ENCODE assay signal across 8 mouse cellular contexts in genomic region chr5:77122254-77123192, GRCm38 (mm10). TPM values are rescaled to one million over a fixed set of nuclear protein-coding genes. Genes with fewer than 3 reads are reported as not detected.
DNase-seq lines count a peak whose midpoint lies in the region; ATAC-seq lines count a peak whose summit lies in the region.

No protein-coding gene starts in this region.

- no peaks in the 10 kb centered on the region for H3K9me3 ChIP-seq in forebrain, embryonic 14.5 days (replicated peaks; ENCODE audit: control insufficient read depth, low read length)
- H3K9me3 ChIP-seq in midbrain, embryonic 16.5 days (replicated peaks; ENCODE audit: control insufficient read depth, low read length, poor library complexity, severe bottlenecking): no peaks in the 10 kb centered on the region
- no peaks in the 10 kb centered on the region for H3K9me3 ChIP-seq in intestine, embryonic 15.5 days

- no peak overlapping the region for H3K9ac ChIP-seq in forebrain, embryonic 14.5 days (ENCODE audit: low read length)
- H3K9ac ChIP-seq in midbrain, embryonic 16.5 days (ENCODE audit: low read depth, low read length): no peak overlapping the region
- H3K9ac ChIP-seq in intestine, embryonic 15.5 days: no peak overlapping the region

- H3K4me3 ChIP-seq in forebrain, embryonic 14.5 days (ENCODE audit: low read depth, low read length): no peak overlapping the region
- no peak overlapping the region for H3K4me3 ChIP-seq in midbrain, embryonic 16.5 days (ENCODE audit: low read depth, low read length)
- no peak overlapping the region for H3K4me3 ChIP-seq in intestine, embryonic 15.5 days (replicated peaks)

- H3K27ac ChIP-seq in forebrain, embryonic 14.5 days (ENCODE audit: low read depth, low read length): peak overlapping the region; percentile 53; the same call in 1 of the 2 replicates
- no peak overlapping the region for H3K27ac ChIP-seq in midbrain, embryonic 16.5 days (ENCODE audit: low read length)
- no peak overlapping the region for H3K27ac ChIP-seq in intestine, embryonic 15.5 days

- WGBS in forebrain, embryonic 14.5 days: under 1% methylated on average over 20 of the region's 20 CpGs
- WGBS in midbrain, embryonic 16.5 days: 4% methylated on average over 20 of the region's 20 CpGs
- 38% methylated on average over 20 of the region's 20 CpGs for WGBS in intestine, embryonic 15.5 days

- H3K27me3 ChIP-seq in forebrain, embryonic 14.5 days (replicated peaks; ENCODE audit: control insufficient read depth, insufficient read depth, low read length): peaks cover 41% of the 10 kb centered on the region
- H3K27me3 ChIP-seq in midbrain, embryonic 16.5 days (ENCODE audit: control insufficient read depth, insufficient read depth, low read depth, low read length): peaks cover 27% of the 10 kb centered on the region
- H3K27me3 ChIP-seq in intestine, embryonic 15.5 days (replicated peaks): no peaks in the 10 kb centered on the region

- DNase-seq in layer of hippocampus, adult 11-12 months (ENCODE audit: low spot score): peak; percentile 50
- no peak for DNase-seq in layer of hippocampus, postnatal 25 days (ENCODE audit: extremely low spot score in 1 of 2, low spot score in 1 of 2)
- DNase-seq in forebrain, embryonic 14.5 days (ENCODE audit: low spot score): peak; percentile 94
- peak; percentile 42 to 57 for DNase-seq in layer of hippocampus, postnatal 10 days (ENCODE audit: low spot score in 2 of 2)
- no peak for DNase-seq in urinary bladder, postnatal 4 days (ENCODE audit: low spot score in 2 of 2)

- peak overlapping the region; percentile 10; the same call in 1 of the 2 replicates for H3K4me2 ChIP-seq in forebrain, embryonic 14.5 days (ENCODE audit: low read length)
- peak overlapping the region; percentile 20; the same call in 1 of the 2 replicates for H3K4me2 ChIP-seq in midbrain, embryonic 16.5 days (ENCODE audit: low read length)
- no peak overlapping the region for H3K4me2 ChIP-seq in intestine, embryonic 15.5 days (replicated peaks)

- peak; percentile 92 for ATAC-seq in forebrain, embryonic 14.5 days
- peak; percentile 90 for ATAC-seq in midbrain, embryonic 16.5 days
- no peak for ATAC-seq in megakaryocyte, adult 5-6 weeks (ENCODE audit: poor library complexity, severe bottlenecking)
- no peak for ATAC-seq in intestine, embryonic 15.5 days

- peaks cover 28% of the 10 kb centered on the region; the same call in 1 of the 2 replicates for H3K4me1 ChIP-seq in forebrain, embryonic 14.5 days (ENCODE audit: control insufficient read depth, insufficient read depth, low read length)
- peaks cover 13% of the 10 kb centered on the region for H3K4me1 ChIP-seq in midbrain, embryonic 16.5 days (ENCODE audit: control insufficient read depth, insufficient read depth, low read length)
- H3K4me1 ChIP-seq in intestine, embryonic 15.5 days (replicated peaks): peaks cover 10% of the 10 kb centered on the region

- no peaks in the 10 kb centered on the region for H3K36me3 ChIP-seq in forebrain, embryonic 14.5 days (ENCODE audit: control insufficient read depth, insufficient read depth, low read length)
- no peaks in the 10 kb centered on the region for H3K36me3 ChIP-seq in midbrain, embryonic 16.5 days (ENCODE audit: control insufficient read depth, insufficient read depth, low read length)
- H3K36me3 ChIP-seq in intestine, embryonic 15.5 days: no peaks in the 10 kb centered on the region

RNA-seq across cellular contexts. Expression of gene Hopx, which starts 7.6 kb away (rescaled TPM):
- total RNA-seq in layer of hippocampus, postnatal 25 days (2021): 10 to 100 TPM; 86.3 to 89.3 TPM
- polyA plus RNA-seq in forebrain, embryonic 14.5 days (2014; fragmentation: Nextera tagmentation; extraction: Ambion mirVana): 2.7 and 3.4 TPM in 2 replicates
- total RNA-seq in layer of hippocampus, postnatal 10 days (2021): 10 to 100 TPM; 76.6 to 77.1 TPM
- 0.78 and 0.88 TPM in 2 replicates for polyA plus RNA-seq in midbrain, embryonic 16.5 days (2015; fragmentation: Nextera tagmentation; extraction: Ambion mirVana)
- 104 and 127 TPM in 2 replicates for total RNA-seq in megakaryocyte, adult 5-6 weeks (2015)
- total RNA-seq in megakaryocyte, adult 5-6 weeks (2017): 35.5 and 46.3 TPM in 2 replicates
- polyA plus RNA-seq in intestine, embryonic 15.5 days (2015; fragmentation: Nextera tagmentation; extraction: Ambion mirVana): 3.5 and 3.8 TPM in 2 replicates

Comparison
In these comparisons a context has a peak if more than half of its experiments do, and no peak if none do; other contexts are left out.
1. DNase-seq: peak in layer of hippocampus, adult 11-12 months (single experiment), forebrain, embryonic 14.5 days (single experiment) and layer of hippocampus, postnatal 10 days (2 of 2); none in layer of hippocampus, postnatal 25 days (0 of 2) and urinary bladder, postnatal 4 days (0 of 2).
2. ATAC-seq: peak in forebrain, embryonic 14.5 days (single experiment) and midbrain, embryonic 16.5 days (single experiment); none in megakaryocyte, adult 5-6 weeks (single experiment) and intestine, embryonic 15.5 days (single experiment).